Mouse (Mus musculus): ENCODE data around the gene Coq8b. TPM values are rescaled to one million over a fixed set of nuclear protein-coding genes. Genes with fewer than 3 reads are reported as not detected.

Gene Coq8b
- total RNA-seq, 2 experiments from 2014 or later: 8.4 to 14.8 TPM

DNA sequence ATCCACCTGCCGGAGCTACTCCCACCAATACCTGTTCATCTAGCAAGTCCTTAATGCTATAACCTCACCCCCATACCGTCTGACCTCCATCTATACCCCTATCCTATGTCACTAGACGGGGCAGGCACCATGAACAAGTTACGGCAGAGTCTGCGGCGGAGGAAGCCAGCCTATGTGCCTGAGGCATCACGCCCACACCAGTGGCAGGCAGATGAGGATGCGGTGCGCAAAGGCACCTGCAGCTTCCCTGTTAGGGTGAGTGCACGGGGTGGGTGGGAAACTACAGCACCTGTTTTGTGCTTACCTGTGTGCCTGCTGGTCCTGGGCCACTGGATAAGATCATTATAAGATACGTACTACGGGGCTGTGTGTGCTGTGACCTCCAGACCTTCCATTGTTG lies 31.9 kb downstream of the Coq8b start:
- no peak for ATAC-seq (replicated peaks; ENCODE audit: poor library complexity)

GRCm38 (mm10) chr7:27266515-27267128 lies 33.8 kb downstream of the Coq8b start:
- no peak for ATAC-seq (replicated peaks; ENCODE audit: poor library complexity)

- no peak for ATAC-seq (replicated peaks; ENCODE audit: poor library complexity)
Observed at GRCm38 (mm10) chr7:27271423-27271822, 38.6 kb downstream of the Coq8b start.

- peak; percentile 59 for ATAC-seq (replicated peaks; ENCODE audit: poor library complexity)
Observed at GRCm38 (mm10) chr7:27273739-27274351, 41.0 kb downstream of the Coq8b start.

- ATAC-seq (replicated peaks; ENCODE audit: poor library complexity): no peak
Observed at GRCm38 (mm10) chr7:27274916-27275315, 42.1 kb downstream of the Coq8b start.

DNA sequence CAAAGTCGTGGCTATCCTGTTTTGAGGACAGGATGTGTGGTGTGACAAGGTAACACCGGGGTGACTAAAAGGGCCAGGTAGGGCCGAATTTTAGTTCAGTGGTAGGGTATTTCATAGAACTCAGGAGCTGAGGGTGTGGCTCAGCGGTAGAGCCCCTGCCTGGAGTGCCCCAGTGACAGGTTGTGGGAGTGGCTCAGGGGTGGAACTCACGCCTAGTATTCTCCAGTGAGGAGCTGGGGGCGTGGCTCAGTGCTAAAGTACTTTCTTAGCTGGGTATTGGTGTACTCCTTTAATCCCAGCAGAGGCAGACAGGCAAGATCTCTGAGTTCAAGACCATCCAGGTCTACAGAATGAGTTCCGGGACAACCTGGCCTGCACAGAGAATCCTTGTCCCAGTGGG lies 43.2 kb downstream of the Coq8b start:
- ATAC-seq (replicated peaks; ENCODE audit: poor library complexity): peak; percentile 65

GRCm38 (mm10) chr7:27277191-27277590 lies 44.4 kb downstream of the Coq8b start:
- ATAC-seq (replicated peaks; ENCODE audit: poor library complexity): peak; percentile 52

DNA sequence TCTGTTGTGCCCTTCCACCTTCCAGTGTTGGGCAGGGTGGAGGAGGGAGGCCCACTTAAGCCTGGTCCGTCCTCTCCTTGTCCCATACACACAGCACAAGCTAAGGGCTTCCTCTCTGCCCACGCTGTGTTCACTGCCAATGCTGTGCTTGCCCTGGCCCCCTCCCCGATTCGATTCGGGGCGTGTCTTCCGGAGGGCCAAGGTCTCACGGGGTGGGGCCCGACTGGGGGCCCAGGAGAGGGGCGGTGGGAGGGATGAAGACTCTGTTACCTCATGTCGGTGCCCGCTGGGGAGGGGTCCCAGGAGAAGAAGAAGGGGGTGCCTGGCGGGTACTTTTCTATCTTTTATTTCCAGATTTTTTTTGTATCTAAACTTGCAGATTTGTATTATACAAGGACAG lies 48.9 kb downstream of the Coq8b start:
- no peak for ATAC-seq (replicated peaks; ENCODE audit: poor library complexity)

GRCm38 (mm10) chr7:27282225-27282624 lies 49.4 kb downstream of the Coq8b start:
- ATAC-seq (replicated peaks; ENCODE audit: poor library complexity): no peak

GRCm38 (mm10) chr7:27284865-27285697 lies 52.3 kb downstream of the Coq8b start:
- peak; percentile 56 for ATAC-seq (replicated peaks; ENCODE audit: poor library complexity)

GRCm38 (mm10) chr7:27285698-27286066 lies 52.9 kb downstream of the Coq8b start:
- ATAC-seq (replicated peaks; ENCODE audit: poor library complexity): peak; percentile 96

GRCm38 (mm10) chr7:27288732-27289131 lies 55.9 kb downstream of the Coq8b start:
- ATAC-seq (replicated peaks; ENCODE audit: poor library complexity): no peak

GRCm38 (mm10) chr7:27290555-27290954 lies 57.7 kb downstream of the Coq8b start:
- no peak for ATAC-seq (replicated peaks; ENCODE audit: poor library complexity)

DNA sequence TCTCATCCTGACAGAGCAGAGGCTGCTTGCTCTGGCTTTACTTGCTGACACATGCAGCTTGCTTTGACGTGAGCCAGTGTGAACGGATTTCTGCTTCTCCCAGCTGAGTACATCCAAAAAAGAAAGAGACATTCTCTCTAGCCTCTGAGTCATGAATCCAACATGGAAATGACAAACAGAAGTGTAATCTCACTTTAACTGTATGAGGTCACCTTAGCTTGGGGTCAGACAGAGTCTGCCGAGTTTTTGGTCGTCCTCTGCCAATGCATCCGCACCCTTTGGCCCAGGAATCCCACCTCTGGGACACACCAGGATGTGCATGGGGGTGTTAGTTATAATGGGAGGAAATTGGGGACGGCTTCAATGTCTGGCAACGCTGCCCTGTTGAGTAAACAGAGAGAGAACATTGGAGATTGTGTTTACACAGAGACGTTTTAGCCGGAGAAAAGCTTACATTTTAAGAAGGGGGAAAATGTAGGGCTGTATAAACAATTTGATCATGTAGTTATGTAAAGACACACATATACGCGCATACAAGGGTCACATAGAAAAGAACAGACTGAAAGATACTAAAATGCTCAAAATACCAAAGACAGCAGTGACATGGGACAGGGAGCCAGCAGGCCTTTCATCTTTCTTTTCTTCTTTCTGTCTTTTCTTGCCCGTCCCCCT lies 59.1 kb downstream of the Coq8b start:
- ATAC-seq (replicated peaks; ENCODE audit: poor library complexity): no peak

- no peak for ATAC-seq (replicated peaks; ENCODE audit: poor library complexity)
Observed at GRCm38 (mm10) chr7:27295956-27296355, 63.1 kb downstream of the Coq8b start.

GRCm38 (mm10) chr7:27296518-27296917 lies 63.7 kb downstream of the Coq8b start:
- no peak for ATAC-seq (replicated peaks; ENCODE audit: poor library complexity)

DNA sequence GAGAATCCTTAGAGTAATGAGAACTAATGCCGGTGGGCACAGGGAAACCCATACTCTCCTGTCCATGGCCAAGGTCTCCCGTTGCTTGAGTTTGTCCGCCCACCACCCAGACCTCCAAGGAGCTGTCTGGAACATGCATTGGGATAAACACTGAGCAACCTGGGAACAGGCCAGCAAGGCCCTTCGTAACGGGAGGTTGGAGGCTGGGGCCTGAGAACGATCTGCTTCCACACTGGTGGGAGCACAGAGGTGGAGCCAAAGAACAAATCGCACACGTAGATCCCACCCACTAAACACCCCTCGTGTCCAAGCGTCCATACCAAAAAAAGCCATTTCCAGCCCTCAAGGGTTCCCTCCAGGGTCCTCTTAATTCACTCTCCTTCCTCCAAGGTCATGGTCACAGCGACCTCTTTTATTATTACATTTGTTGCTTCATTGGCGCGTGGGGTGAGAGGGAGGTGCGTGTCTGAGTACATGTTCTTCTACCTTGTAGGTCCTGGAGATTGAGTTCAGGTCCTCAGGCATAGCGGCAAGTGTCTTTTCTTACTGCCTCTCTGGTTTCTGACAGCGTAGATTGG lies 65.3 kb downstream of the Coq8b start:
- no peak for ATAC-seq (replicated peaks; ENCODE audit: poor library complexity)

DNA sequence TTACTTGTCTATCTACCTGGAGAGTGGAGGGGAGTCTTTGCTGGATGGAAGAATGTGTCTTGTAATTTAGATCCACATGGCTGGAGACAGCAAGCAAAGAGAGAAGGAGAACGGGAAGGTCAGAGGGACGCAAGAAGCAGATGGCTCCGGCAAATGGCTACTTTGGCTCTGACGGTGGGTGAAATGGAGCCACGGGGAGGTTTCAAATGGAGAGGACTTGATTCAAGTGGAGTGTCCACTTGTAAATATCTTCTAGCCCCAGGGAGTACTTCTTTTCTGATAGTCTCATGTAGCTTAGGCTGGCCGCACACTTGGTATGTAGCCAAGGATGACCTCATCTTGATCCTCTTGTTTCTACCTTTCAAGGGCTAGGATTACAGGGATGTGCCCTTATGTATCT lies 66.0 kb downstream of the Coq8b start:
- ATAC-seq (replicated peaks; ENCODE audit: poor library complexity): no peak

DNA sequence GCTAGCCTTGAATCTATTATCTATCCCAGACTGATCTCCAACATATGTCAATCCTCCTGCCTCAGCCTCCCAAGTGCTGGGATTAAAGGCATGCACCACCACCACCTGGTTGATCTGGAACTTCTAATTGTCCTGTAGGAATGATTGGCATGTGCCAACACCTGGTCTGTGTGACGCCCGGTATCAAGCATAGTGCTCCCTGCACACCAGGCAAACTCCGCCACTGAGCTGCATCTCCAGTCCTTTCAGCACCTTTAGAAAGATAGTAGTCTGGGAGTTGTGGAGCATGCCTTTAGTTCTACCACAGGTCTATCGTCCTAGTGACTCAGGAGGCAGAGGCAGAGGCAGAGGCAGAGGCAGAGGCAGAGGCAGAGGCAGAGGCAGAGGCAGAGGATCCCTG lies 67.5 kb downstream of the Coq8b start:
- no peak for ATAC-seq (replicated peaks; ENCODE audit: poor library complexity)

- no peak for ATAC-seq (replicated peaks; ENCODE audit: poor library complexity)
Observed at GRCm38 (mm10) chr7:27300801-27301200, 68.0 kb downstream of the Coq8b start.

DNA sequence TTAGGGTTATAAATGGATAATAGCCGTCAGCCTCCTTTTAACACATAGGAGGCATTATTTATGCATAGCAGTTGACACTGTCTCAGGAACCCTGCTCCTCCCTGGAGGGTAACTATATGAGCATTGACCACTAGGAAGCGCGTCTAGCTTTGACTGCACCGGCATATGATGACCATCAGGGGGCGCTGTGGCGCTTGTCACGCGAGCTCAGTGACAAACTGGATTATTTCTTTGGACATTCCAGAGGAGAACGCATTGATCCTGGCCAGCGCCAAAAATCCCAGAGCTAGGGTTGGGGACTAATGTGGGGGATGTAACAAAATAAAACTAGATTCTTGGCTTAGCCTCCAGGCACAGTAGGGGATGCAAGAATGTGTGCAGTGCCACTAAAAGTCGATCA lies 69.3 kb downstream of the Coq8b start:
- ATAC-seq (replicated peaks; ENCODE audit: poor library complexity): peak; percentile 94
